Mouse (Mus musculus) cerebellum, adult 2 months (tissue): ENCODE measurements around the gene Pnkp.

Source experiments
- CTCF ChIP-seq: fragments of 200-500 bp; IDR thresholded peaks from 2 replicates; pipeline ENCODE4 v1.5.1; 2011; ENCODE audit warnings: low read depth, mild to moderate bottlenecking, control low read depth, low read length, moderate library complexity, borderline replicate concordance; ENCODE audit not compliant: insufficient read depth
- POLR2A ChIP-seq: fragments of 200-500 bp; IDR thresholded peaks from 2 replicates; pipeline ENCODE4 v1.6.1; 2011; ENCODE audit warnings: low read length, control low read depth, borderline replicate concordance; ENCODE audit not compliant: insufficient read depth

DNA sequence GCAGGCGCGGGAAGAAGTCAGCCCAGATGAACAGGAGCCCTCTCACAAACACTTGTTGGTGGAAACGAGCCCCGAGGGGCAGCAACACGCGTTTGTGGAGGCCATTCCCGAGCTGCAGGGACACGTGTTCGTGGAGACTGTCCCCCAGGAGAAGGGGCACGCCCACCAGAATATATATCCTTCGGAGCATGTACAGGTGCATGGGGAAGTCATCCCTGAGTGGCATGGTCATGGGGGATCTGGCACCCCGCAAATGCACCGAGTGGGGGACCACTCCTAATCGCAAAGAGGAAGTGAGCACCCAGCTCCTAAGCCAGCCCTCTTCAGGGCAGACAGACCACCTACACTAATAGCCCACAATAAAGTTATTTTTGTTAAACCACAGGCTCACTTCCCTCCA lies 16.5 kb upstream of the Pnkp start:
- TF ChIP-seq CTCF = no peak
- TF ChIP-seq POLR2A = no peak; the same call in 1 of the 2 replicates
